Comparison of ENCODE assay signal across 9 mouse cellular contexts in the genomic region with DNA sequence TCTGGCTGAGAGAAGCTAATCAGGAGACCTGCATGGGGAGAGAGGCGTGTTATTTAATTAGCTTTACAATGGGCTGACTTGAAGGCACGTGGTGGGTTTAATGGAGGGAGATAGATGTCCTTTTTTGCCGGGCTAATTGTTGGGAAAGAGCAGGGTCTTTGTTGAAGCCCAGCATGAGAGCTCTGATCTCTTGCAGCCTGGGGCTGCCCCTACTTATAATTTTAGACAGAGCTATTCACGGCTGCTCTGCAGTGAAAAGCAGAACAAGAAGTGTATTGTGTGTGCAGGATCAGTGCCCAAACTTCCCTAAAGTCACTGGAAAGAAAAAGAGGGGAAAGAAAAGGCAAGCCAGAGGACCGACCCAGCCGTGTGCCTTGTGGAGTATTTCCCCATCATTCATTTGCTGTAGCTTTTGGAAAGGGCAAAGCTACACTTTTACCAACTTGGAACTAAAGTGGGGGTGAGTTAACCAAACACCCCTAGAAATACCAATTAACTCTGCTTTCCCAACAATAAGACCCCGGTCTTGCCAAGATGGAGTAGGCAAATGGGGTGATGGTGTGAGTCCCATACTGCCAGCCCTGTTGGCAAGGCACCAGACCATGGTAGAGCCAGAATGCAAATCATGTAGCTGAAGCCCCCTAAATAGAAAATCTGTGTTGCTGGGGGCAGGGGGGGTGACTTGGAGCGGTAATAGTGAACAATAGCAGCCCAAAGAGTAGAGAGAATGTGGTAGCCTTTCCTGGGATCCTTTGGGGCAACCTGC. TPM values are rescaled to one million over a fixed set of nuclear protein-coding genes. Genes with fewer than 3 reads are reported as not detected.
DNase-seq lines count a peak whose midpoint lies in the region; ATAC-seq lines count a peak whose summit lies in the region.
"Had no signal": no experiment of that assay in that cellular context is flagged by ENCODE, and none has a peak within 500 bp of the region (broad histone marks: within the 10 kb centered on the region; RNA-seq: fewer than 3 reads in every experiment).

No protein-coding gene starts in this region.

- WGBS in embryonic facial prominence, embryonic 12.5 days, result 22% methylated on average over 8 of the region's 8 CpGs
- whole genome bisulfite sequencing in intestine, embryonic 15.5 days, result 55% methylated on average over 8 of the region's 8 CpGs
- 8% methylated on average over 8 of the region's 8 CpGs for WGBS in neural tube, embryonic 15.5 days

- intact Hi-C loops in left cerebral cortex, postnatal 4 days (cut with DNase I), result no loop called here
- intact Hi-C loops in left cerebral cortex, postnatal 10 days (cut with DNase I), result no loop called here

- ATAC-seq in embryonic facial prominence, embryonic 12.5 days (ENCODE audit: insufficient number of reproducible peaks, insufficient read depth, low FRiP score, low TSS enrichment), result 0 out of 2 replicates have a peak, but pooled peaks have one; percentile 47
- peak; percentile 45; the same call in 1 of the 2 replicates for ATAC-seq in intestine, embryonic 15.5 days
- peak; percentile 92 for ATAC-seq in neural tube, embryonic 15.5 days (ENCODE audit: low FRiP score)

- no peaks in the 10 kb centered on the region for H3K36me3 ChIP-seq in embryonic facial prominence, embryonic 12.5 days
- H3K36me3 ChIP-seq in intestine, embryonic 15.5 days, result no peaks in the 10 kb centered on the region
- H3K36me3 ChIP-seq in neural tube, embryonic 15.5 days, result no peaks in the 10 kb centered on the region

- H3K4me3 ChIP-seq in embryonic facial prominence, embryonic 12.5 days, result no peak overlapping the region
- no peak overlapping the region for H3K4me3 ChIP-seq in intestine, embryonic 15.5 days (replicated peaks)
- H3K4me3 ChIP-seq in neural tube, embryonic 15.5 days (replicated peaks), result no peak overlapping the region

- DNase-seq in left cerebral cortex, postnatal 4 days, result peak; percentile 56
- DNase-seq in left cerebral cortex, postnatal 10 days (ENCODE audit: extremely low spot score in 1 of 2, low spot score in 2 of 2), result no peak
- DNase-seq in adipocyte (ENCODE audit: low spot score), result no peak
- DNase-seq in adrenal gland, adult 18-20 months (ENCODE audit: low spot score in 2 of 2), result no peak
- no peak for DNase-seq in cerebellum, postnatal 14 days
- DNase-seq: cerebellum, adult 11-12 months had no signal

- no peaks in the 10 kb centered on the region for H3K4me1 ChIP-seq in embryonic facial prominence, embryonic 12.5 days
- H3K4me1 ChIP-seq in intestine, embryonic 15.5 days (replicated peaks), result no peaks in the 10 kb centered on the region
- peaks cover 15% of the 10 kb centered on the region; the same call in 1 of the 2 replicates for H3K4me1 ChIP-seq in neural tube, embryonic 15.5 days

- H3K9me3 ChIP-seq in embryonic facial prominence, embryonic 12.5 days, result no peaks in the 10 kb centered on the region
- H3K9me3 ChIP-seq in intestine, embryonic 15.5 days, result no peaks in the 10 kb centered on the region
- H3K9me3 ChIP-seq in neural tube, embryonic 15.5 days (replicated peaks), result no peaks in the 10 kb centered on the region

- no peak overlapping the region for H3K9ac ChIP-seq in embryonic facial prominence, embryonic 12.5 days
- no peak overlapping the region for H3K9ac ChIP-seq in intestine, embryonic 15.5 days
- no peak overlapping the region for H3K9ac ChIP-seq in neural tube, embryonic 15.5 days (replicated peaks)

- H3K27me3 ChIP-seq in embryonic facial prominence, embryonic 12.5 days, result peaks cover 6% of the 10 kb centered on the region; the same call in 1 of the 2 replicates
- H3K27me3 ChIP-seq in intestine, embryonic 15.5 days (replicated peaks), result no peaks in the 10 kb centered on the region
- H3K27me3 ChIP-seq in neural tube, embryonic 15.5 days (replicated peaks), result peaks cover 72% of the 10 kb centered on the region

- no peak overlapping the region for H3K4me2 ChIP-seq in embryonic facial prominence, embryonic 12.5 days (replicated peaks)
- H3K4me2 ChIP-seq in intestine, embryonic 15.5 days (replicated peaks), result no peak overlapping the region
- no peak overlapping the region for H3K4me2 ChIP-seq in neural tube, embryonic 15.5 days

- peak overlapping the region; percentile 7; the same call in 1 of the 2 replicates for H3K27ac ChIP-seq in embryonic facial prominence, embryonic 12.5 days
- no peak overlapping the region for H3K27ac ChIP-seq in intestine, embryonic 15.5 days
- H3K27ac ChIP-seq in neural tube, embryonic 15.5 days (replicated peaks), result peak overlapping the region; percentile 1; the same call in 1 of the 2 replicates

RNA-seq across cellular contexts. Expression of gene Ets1, which starts 50.0 kb away (rescaled TPM):
- total RNA-seq in left cerebral cortex, postnatal 4 days (2021), result 10 to 100 TPM; 26.5 to 27.2 TPM
- total RNA-seq in left cerebral cortex, postnatal 10 days (2021), result 10 to 100 TPM; 19.0 to 24.7 TPM
- 43.7 and 46.0 TPM in 2 replicates for polyA plus RNA-seq in embryonic facial prominence, embryonic 12.5 days (2016; fragmentation: Nextera tagmentation; extraction: Ambion mirVana)
- polyA plus RNA-seq in intestine, embryonic 15.5 days (2015; fragmentation: Nextera tagmentation; extraction: Ambion mirVana), result 38.5 and 43.0 TPM in 2 replicates
- 17.6 and 34.5 TPM in 2 replicates for polyA plus RNA-seq in neural tube, embryonic 15.5 days (2015; fragmentation: Nextera tagmentation; extraction: Ambion mirVana)
- total RNA-seq in adrenal gland, adult 18-20 months (2021), result 10 to 100 TPM; 22.2 to 24.6 TPM
